Mouse (Mus musculus): ENCODE results near the gene Foxd2.

The Foxd2 gene

GRCm38 (mm10) chr4:114908829-114909601, at the start of gene Foxd2:
Gene Foxd2, minus strand, starts transcription at chr4:114908873.
- peak; percentile 22 for DNase-seq

GRCm38 (mm10) chr4:114958231-114958630, 49.6 kb upstream of the Foxd2 start:
- DNase-seq: no peak

- DNase-seq: no peak
Observed at GRCm38 (mm10) chr4:114957403-114957802, 48.7 kb upstream of the Foxd2 start.

GRCm38 (mm10) chr4:114953172-114953571, 44.5 kb upstream of the Foxd2 start:
- DNase-seq: no peak

- DNase-seq: no peak
Observed at GRCm38 (mm10) chr4:114947852-114948481, 39.3 kb upstream of the Foxd2 start.

- DNase-seq: peak; percentile 33
Observed at GRCm38 (mm10) chr4:114947395-114947794, 38.7 kb upstream of the Foxd2 start.

- no peak for DNase-seq
Observed at GRCm38 (mm10) chr4:114946416-114946815, 37.7 kb upstream of the Foxd2 start.

- DNase-seq: no peak
Observed at GRCm38 (mm10) chr4:114945021-114945420, 36.3 kb upstream of the Foxd2 start.

- DNase-seq: no peak
Observed at GRCm38 (mm10) chr4:114942583-114942982, 33.9 kb upstream of the Foxd2 start.

GRCm38 (mm10) chr4:114942112-114942511, 33.4 kb upstream of the Foxd2 start:
- DNase-seq: no peak

GRCm38 (mm10) chr4:114941311-114941710, 32.6 kb upstream of the Foxd2 start:
- no peak for DNase-seq

- DNase-seq: no peak
Observed at GRCm38 (mm10) chr4:114938248-114938647, 29.6 kb upstream of the Foxd2 start.

- no peak for DNase-seq
Observed at GRCm38 (mm10) chr4:114937459-114938047, 28.9 kb upstream of the Foxd2 start.

GRCm38 (mm10) chr4:114934188-114934587, 25.5 kb upstream of the Foxd2 start:
- no peak for DNase-seq

GRCm38 (mm10) chr4:114932747-114933146, 24.1 kb upstream of the Foxd2 start:
- no peak for DNase-seq

- DNase-seq: no peak
Observed at GRCm38 (mm10) chr4:114929155-114929554, 20.5 kb upstream of the Foxd2 start.

GRCm38 (mm10) chr4:114925917-114926312, 17.2 kb upstream of the Foxd2 start, which contains the start of gene Foxe3:
Gene Foxe3, minus strand, starts transcription at chr4:114926013.
- no peak for DNase-seq

GRCm38 (mm10) chr4:114924971-114925916, 16.6 kb upstream of the Foxd2 start:
- DNase-seq: no peak

- DNase-seq: no peak
Observed at GRCm38 (mm10) chr4:114917091-114917490, 8.4 kb upstream of the Foxd2 start.

- no peak for DNase-seq
Observed at GRCm38 (mm10) chr4:114916056-114916455, 7.4 kb upstream of the Foxd2 start.

- DNase-seq: peak; percentile 6
Observed at GRCm38 (mm10) chr4:114913594-114913962, 4.9 kb upstream of the Foxd2 start.

- DNase-seq: no peak
Observed at GRCm38 (mm10) chr4:114912705-114913593, 4.3 kb upstream of the Foxd2 start.
